Mouse (Mus musculus) neural tube, embryonic 12.5 days (tissue): ENCODE results near the gene Flvcr2. TPM values are rescaled to one million over a fixed set of nuclear protein-coding genes. Genes with fewer than 3 reads are reported as not detected.

Experiments used
- ATAC-seq: fragments of 200-750 bp; cut with Nextera tagmentation; 2 replicates; pipeline ENCODE4 v1.8.0; 2017; ENCODE audit warnings: low read depth, mild to moderate bottlenecking, moderate TSS enrichment, moderate library complexity; ENCODE audit not compliant: low FRiP score
- H3K27ac ChIP-seq: fragments of 300-500 bp; sonication (generic); 2 replicates; pipeline ENCODE4 v1.5.1; 2016
- H3K27me3 ChIP-seq: fragments of 300-500 bp; sonication (generic); replicated peaks from 2 replicates; pipeline ENCODE4 v1.6.1; 2016; ENCODE audit warnings: mild to moderate bottlenecking
- H3K36me3 ChIP-seq: fragments of 300-500 bp; sonication (generic); 2 replicates; pipeline ENCODE4 v1.6.1; 2016; ENCODE audit warnings: mild to moderate bottlenecking
- H3K4me1 ChIP-seq: fragments of 300-500 bp; sonication (generic); 2 replicates; pipeline ENCODE4 v1.6.1; 2016
- H3K4me2 ChIP-seq: fragments of 300-500 bp; sonication (generic); replicated peaks from 2 replicates; pipeline ENCODE4 v1.6.1; 2016; ENCODE audit warnings: mild to moderate bottlenecking
- H3K4me3 ChIP-seq: fragments of 300-500 bp; sonication (generic); 2 replicates; pipeline ENCODE4 v1.5.1; 2016
- H3K9ac ChIP-seq: fragments of 300-500 bp; sonication (generic); 2 replicates; pipeline ENCODE4 v1.6.1; 2016; ENCODE audit warnings: mild to moderate bottlenecking
- H3K9me3 ChIP-seq: fragments of 300-500 bp; sonication (generic); 2 replicates; pipeline ENCODE4 v1.6.1; 2016; ENCODE audit warnings: mild to moderate bottlenecking
- WGBS: fragments of 180-500 bp; shearing (Covaris S2); methylation state at CpG from one replicate; pipeline ENCODE4 v1.1.7; 2016; 5-methylcytosine and 5-hydroxymethylcytosine counted together
- polyA plus RNA-seq: library from polyadenylated mRNA; unstranded; fragments of >200 nt; fragmentation: Nextera tagmentation; extraction: Ambion mirVana; gene quantifications from 2 replicates; pipeline ENCODE4 v1.2.1, GENCODE M21; 2016

Flvcr2 gene
- polyA plus RNA-seq, 1 experiment from 2014 or later: 2.8 TPM

GRCm38 (mm10) chr12:85771356-85771755 is 25.0 kb downstream of the Flvcr2 start:
- Histone ChIP-seq H3K9ac (no peak overlapping the region), H3K27me3 (no peaks in the 10 kb centered on the region), H3K4me1 (no peaks in the 10 kb centered on the region), H3K36me3 (no peaks in the 10 kb centered on the region), H3K4me3 (no peak overlapping the region), H3K9me3 (0 out of 2 replicates have a peak, but pooled peaks cover 4% of the 10 kb centered on the region), H3K27ac (no peak overlapping the region), H3K4me2 (no peak overlapping the region)
- ATAC-seq: no peak
- WGBS: 83% methylated on average over 3 of the region's 3 CpGs

- H3K27ac ChIP-seq: no peak overlapping the region
- H3K9ac ChIP-seq: no peak overlapping the region
- H3K4me2 ChIP-seq: no peak overlapping the region
- WGBS: 86% methylated on average over 3 of the region's 3 CpGs
- H3K4me1 ChIP-seq: no peaks in the 10 kb centered on the region
- no peak overlapping the region for H3K4me3 ChIP-seq
- no peak for ATAC-seq
- no peaks in the 10 kb centered on the region for H3K9me3 ChIP-seq
- H3K27me3 ChIP-seq: no peaks in the 10 kb centered on the region
- H3K36me3 ChIP-seq: no peaks in the 10 kb centered on the region
These were observed 32.6 kb downstream of the Flvcr2 start for GRCm38 (mm10) chr12:85778962-85779361.

GRCm38 (mm10) chr12:85779707-85780106 is 33.4 kb downstream of the Flvcr2 start:
- ATAC-seq: no peak

DNA sequence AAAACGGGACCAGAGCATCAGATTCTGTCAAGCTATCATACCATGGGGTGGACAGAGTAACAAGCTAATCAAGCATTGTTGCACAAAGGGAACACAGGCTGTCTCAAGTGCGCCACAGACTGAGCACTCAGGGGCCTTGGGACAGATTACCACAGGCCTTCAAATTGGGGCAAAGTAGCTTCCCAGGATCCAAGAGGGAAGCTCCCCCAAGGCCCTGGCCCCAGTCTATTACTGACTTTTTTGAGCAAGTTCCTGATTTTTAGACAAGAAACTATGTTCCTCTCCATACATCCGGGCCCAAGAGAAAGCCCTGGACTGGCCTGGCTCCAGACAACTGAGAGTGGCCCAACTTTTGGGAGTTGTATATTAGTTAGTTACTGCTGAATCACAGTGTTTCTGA is 35.3 kb downstream of the Flvcr2 start:
- no peaks in the 10 kb centered on the region for H3K4me1 ChIP-seq
- no peak for ATAC-seq
- 92% methylated on average over 3 of the region's 3 CpGs for WGBS
- H3K27me3 ChIP-seq: no peaks in the 10 kb centered on the region
- no peak overlapping the region for H3K9ac ChIP-seq
- no peak overlapping the region for H3K27ac ChIP-seq
- no peaks in the 10 kb centered on the region for H3K9me3 ChIP-seq
- no peak overlapping the region for H3K4me3 ChIP-seq
- H3K4me2 ChIP-seq: no peak overlapping the region
- no peaks in the 10 kb centered on the region for H3K36me3 ChIP-seq

More at GRCm38 (mm10) chr12:85779707-85780106, 33.4 kb downstream of the Flvcr2 start:
- no peak overlapping the region for H3K4me3 ChIP-seq
- no peaks in the 10 kb centered on the region for H3K9me3 ChIP-seq
- no peaks in the 10 kb centered on the region for H3K4me1 ChIP-seq
- H3K36me3 ChIP-seq: no peaks in the 10 kb centered on the region
- H3K4me2 ChIP-seq: no peak overlapping the region
- H3K27ac ChIP-seq: no peak overlapping the region
- 94% methylated on average over 5 of the region's 5 CpGs for WGBS
- H3K27me3 ChIP-seq: no peaks in the 10 kb centered on the region
- no peak overlapping the region for H3K9ac ChIP-seq

- no peak overlapping the region for H3K27ac ChIP-seq
- 61% methylated on average over 19 of the region's 19 CpGs for WGBS
- no peaks in the 10 kb centered on the region for H3K4me1 ChIP-seq
- no peak overlapping the region for H3K4me3 ChIP-seq
- no peaks in the 10 kb centered on the region for H3K27me3 ChIP-seq
- ATAC-seq: no peak
- H3K9ac ChIP-seq: no peak overlapping the region
- no peaks in the 10 kb centered on the region for H3K36me3 ChIP-seq
- H3K9me3 ChIP-seq: no peaks in the 10 kb centered on the region
- no peak overlapping the region for H3K4me2 ChIP-seq
These were observed 38.8 kb downstream of the Flvcr2 start for GRCm38 (mm10) chr12:85784916-85785815.

GRCm38 (mm10) chr12:85792158-85792557 is 45.8 kb downstream of the Flvcr2 start:
- Histone ChIP-seq H3K27ac (no peak overlapping the region), H3K9ac (no peak overlapping the region), H3K4me2 (no peak overlapping the region), H3K36me3 (no peaks in the 10 kb centered on the region), H3K27me3 (no peaks in the 10 kb centered on the region), H3K9me3 (no peaks in the 10 kb centered on the region), H3K4me3 (no peak overlapping the region), H3K4me1 (no peaks in the 10 kb centered on the region)
- 85% methylated on average over 4 of the region's 4 CpGs for WGBS
- ATAC-seq: no peak

- Histone ChIP-seq H3K4me2 (no peak overlapping the region), H3K4me1 (no peaks in the 10 kb centered on the region), H3K4me3 (no peak overlapping the region), H3K36me3 (no peaks in the 10 kb centered on the region), H3K27me3 (no peaks in the 10 kb centered on the region), H3K27ac (no peak overlapping the region), H3K9ac (no peak overlapping the region), H3K9me3 (no peaks in the 10 kb centered on the region)
- WGBS: 73% methylated on average over 6 of the region's 6 CpGs
- ATAC-seq: no peak
These were observed 46.5 kb downstream of the Flvcr2 start for GRCm38 (mm10) chr12:85792821-85793346.

- Histone ChIP-seq H3K4me2 (no peak overlapping the region), H3K36me3 (no peaks in the 10 kb centered on the region)
- no peak for ATAC-seq
These were observed 47.8 kb downstream of the Flvcr2 start for GRCm38 (mm10) chr12:85794094-85794493.

GRCm38 (mm10) chr12:85795551-85795950 is 49.2 kb downstream of the Flvcr2 start:
- Histone ChIP-seq H3K4me1 (no peaks in the 10 kb centered on the region), H3K9me3 (no peaks in the 10 kb centered on the region), H3K4me3 (no peak overlapping the region), H3K9ac (no peak overlapping the region), H3K27me3 (no peaks in the 10 kb centered on the region), H3K36me3 (no peaks in the 10 kb centered on the region), H3K4me2 (no peak overlapping the region), H3K27ac (no peak overlapping the region)
- WGBS: 76% methylated on average over 1 of the region's 1 CpGs
- ATAC-seq: no peak

More at GRCm38 (mm10) chr12:85794094-85794493, 47.8 kb downstream of the Flvcr2 start:
- H3K9me3 ChIP-seq: no peaks in the 10 kb centered on the region
- WGBS: 85% methylated on average over 2 of the region's 2 CpGs
- H3K27me3 ChIP-seq: no peaks in the 10 kb centered on the region
- no peak overlapping the region for H3K27ac ChIP-seq
- no peak overlapping the region for H3K9ac ChIP-seq
- no peaks in the 10 kb centered on the region for H3K4me1 ChIP-seq
- no peak overlapping the region for H3K4me3 ChIP-seq

DNA sequence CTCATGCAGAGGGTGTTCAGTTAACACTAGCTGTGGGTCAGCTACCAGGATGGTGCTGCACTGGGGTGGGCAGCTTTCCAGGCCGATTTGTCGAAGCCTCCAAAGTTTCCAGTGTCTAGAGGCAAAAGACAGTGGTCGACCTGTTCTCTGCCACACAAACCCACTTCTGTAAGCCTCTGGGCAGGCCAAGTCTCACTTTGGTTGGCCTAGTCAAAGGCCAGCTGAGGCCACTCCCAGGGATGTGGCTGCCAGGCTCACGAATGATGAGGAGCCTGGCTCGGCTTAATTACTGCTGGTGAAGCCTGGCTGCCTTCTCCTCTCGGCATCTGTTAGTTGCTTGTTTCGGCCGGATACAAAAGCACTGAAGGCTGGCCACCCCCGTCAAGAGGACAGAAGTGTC is 53.7 kb downstream of the Flvcr2 start:
- 58% methylated on average over 9 of the region's 9 CpGs for WGBS
- ATAC-seq: no peak
- Histone ChIP-seq H3K9me3 (no peaks in the 10 kb centered on the region), H3K27ac (no peak overlapping the region), H3K36me3 (no peaks in the 10 kb centered on the region), H3K4me3 (no peak overlapping the region), H3K27me3 (no peaks in the 10 kb centered on the region), H3K4me2 (no peak overlapping the region), H3K4me1 (no peaks in the 10 kb centered on the region), H3K9ac (no peak overlapping the region)

DNA sequence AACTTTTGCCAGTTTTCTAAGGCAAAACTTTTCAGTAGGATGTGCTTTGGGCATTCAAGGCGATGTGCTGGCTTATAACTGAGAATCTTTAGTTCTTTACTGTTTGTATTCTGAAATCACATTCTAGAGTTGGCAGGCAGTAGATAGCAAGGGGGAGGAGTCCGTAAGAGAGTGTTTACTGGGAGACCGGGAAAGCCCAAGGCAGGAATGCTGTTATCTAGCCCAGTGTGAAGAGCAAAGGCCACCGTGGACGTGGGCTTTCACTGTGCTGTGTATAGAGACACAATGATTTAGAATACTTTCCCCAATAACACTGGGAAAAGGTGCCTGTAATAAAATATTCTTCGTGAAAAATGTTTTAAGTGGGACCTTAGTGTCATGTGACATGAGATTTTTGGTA is 63.4 kb downstream of the Flvcr2 start:
- Histone ChIP-seq H3K4me3 (no peak overlapping the region), H3K36me3 (peaks cover 27% of the 10 kb centered on the region), H3K27me3 (no peaks in the 10 kb centered on the region), H3K4me2 (no peak overlapping the region), H3K27ac (no peak overlapping the region), H3K9ac (no peak overlapping the region), H3K9me3 (no peaks in the 10 kb centered on the region), H3K4me1 (no peaks in the 10 kb centered on the region)
- ATAC-seq: no peak
- WGBS: 79% methylated on average over 6 of the region's 6 CpGs

- Histone ChIP-seq H3K27me3 (no peaks in the 10 kb centered on the region), H3K9me3 (no peaks in the 10 kb centered on the region), H3K4me2 (no peak overlapping the region), H3K9ac (no peak overlapping the region), H3K27ac (no peak overlapping the region), H3K4me3 (no peak overlapping the region), H3K36me3 (peaks cover 37% of the 10 kb centered on the region), H3K4me1 (no peaks in the 10 kb centered on the region)
- no peak for ATAC-seq
These were observed 64.6 kb downstream of the Flvcr2 start for GRCm38 (mm10) chr12:85810959-85811358.

DNA sequence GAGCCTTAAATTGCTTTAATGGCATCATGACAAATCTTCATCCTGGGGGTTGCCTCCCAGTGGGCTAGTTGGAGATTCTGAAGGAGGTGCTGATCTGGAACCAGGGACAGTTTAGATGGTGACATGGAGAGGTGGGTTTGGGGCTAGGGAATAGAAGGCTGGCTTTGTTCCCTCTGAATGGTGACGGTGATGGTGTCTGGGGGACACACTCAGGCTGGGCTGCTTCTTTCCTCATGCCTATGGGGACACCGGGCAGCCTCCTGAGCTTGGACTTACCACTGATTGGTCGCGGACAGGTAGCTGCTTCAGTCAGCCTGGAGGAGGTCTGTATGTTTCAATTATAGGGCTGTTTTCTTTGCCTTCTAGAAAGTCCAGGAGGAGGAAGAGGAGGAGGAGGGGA is 65.3 kb downstream of the Flvcr2 start:
- Histone ChIP-seq H3K4me1 (no peaks in the 10 kb centered on the region), H3K27ac (no peak overlapping the region), H3K36me3 (peaks cover 43% of the 10 kb centered on the region), H3K4me3 (no peak overlapping the region), H3K9me3 (no peaks in the 10 kb centered on the region), H3K9ac (no peak overlapping the region), H3K4me2 (no peak overlapping the region), H3K27me3 (no peaks in the 10 kb centered on the region)
- 95% methylated on average over 4 of the region's 4 CpGs for WGBS
- ATAC-seq: no peak
